Mouse (Mus musculus) bone marrow, adult 2 months (tissue): ENCODE measurements around the gene Pogk.

ENCODE experiments used
- CTCF ChIP-seq: fragments of 200-500 bp; IDR thresholded peaks from 2 replicates; pipeline ENCODE4 v1.5.1; 2011; ENCODE audit warnings: low read length, control low read depth; ENCODE audit not compliant: control insufficient read depth, insufficient read depth
- POLR2A ChIP-seq: fragments of 200-500 bp; IDR thresholded peaks from 2 replicates; pipeline ENCODE4 v1.6.1; 2011; ENCODE audit warnings: low read depth, mild to moderate bottlenecking, control low read depth, low read length, borderline replicate concordance; ENCODE audit not compliant: control insufficient read depth

DNA sequence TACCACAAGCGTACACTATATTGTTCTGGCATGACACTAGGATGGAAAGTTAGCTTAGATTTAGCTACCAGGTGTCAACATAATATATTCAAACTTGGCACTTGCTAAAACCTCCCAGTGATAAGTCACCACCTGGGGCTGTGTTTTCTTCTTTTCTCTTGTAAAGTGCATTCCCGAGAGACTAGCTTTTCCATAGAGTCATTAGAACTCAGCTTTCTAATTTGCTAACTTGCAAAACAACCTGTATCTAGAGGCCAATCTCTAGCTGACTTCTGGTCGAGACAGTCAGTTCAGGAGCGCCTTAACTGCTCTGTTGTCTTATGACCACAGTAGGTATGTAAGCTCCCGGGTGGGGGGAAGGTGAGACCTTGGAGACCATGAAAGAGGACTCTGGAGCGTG is 29.8 kb upstream of the Pogk start:
- TF ChIP-seq POLR2A (no peak), CTCF (no peak)
